Mouse (Mus musculus): ENCODE measurements around the gene Supt7l.
"Not testable (repeated sequence)": the region's sequence is repeated elsewhere in the genome, so short reads cannot be mapped to it uniquely, and the experiment has no call there.

Gene Supt7l

GRCm38 (mm10) chr5:31527707-31528106, at the start of gene Supt7l:
Gene Supt7l (minus strand): TSS chr5:31527807.
- ATAC-seq (ENCODE audit: low TSS enrichment) = not testable (repeated sequence)

GRCm38 (mm10) chr5:31576539-31576975, 49.0 kb upstream of the Supt7l start:
- ATAC-seq (ENCODE audit: low TSS enrichment) = peak; percentile 98

DNA sequence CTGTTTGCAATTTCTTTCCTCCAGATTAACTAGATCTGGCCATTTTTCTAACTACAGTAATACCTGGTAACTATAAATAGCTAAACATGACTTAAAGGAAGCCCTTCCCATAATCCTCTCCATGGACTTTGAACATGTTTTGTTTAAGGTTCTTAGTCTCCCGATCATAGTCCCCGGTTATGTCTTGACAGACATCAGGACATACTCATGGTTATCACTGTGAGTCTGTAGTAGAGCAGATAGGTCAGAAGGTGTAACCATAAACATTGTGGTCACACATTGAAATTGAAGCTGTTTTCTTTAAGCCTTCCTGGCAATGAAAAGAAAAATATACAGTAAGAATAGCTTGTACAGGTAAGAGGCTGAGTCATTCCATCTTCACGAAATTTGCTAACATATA, 46.1 kb upstream of the Supt7l start:
- no peak for ATAC-seq (ENCODE audit: low TSS enrichment)

DNA sequence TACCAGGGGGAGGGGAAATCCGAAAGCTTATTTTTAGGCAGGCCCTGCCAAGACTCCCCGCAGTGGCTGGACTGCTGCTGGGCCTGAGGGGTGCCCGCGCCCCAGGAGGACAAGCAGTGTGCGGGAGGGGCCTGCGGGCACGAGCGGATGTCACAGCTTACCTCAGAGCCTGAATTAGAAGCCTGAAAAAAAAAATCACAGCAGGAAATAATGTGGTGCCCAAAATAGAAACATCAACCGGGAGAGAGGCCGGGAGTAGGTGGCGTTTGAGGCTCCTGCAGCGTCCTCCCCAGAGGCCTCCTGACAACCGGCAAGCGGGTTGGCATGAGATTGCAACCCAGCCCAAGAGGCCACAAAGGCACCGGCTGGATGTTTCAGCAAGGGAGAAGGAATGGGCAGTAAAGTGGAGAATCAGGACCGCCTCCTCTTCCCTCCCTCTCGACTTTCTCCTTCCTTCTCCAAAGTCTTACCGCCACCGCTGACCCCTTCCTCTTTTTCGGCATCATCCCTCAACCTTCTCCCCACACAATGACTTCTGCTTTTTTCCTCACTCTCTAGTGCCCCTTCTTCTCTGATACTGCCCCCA, 43.5 kb upstream of the Supt7l start:
- ATAC-seq (ENCODE audit: low TSS enrichment) = peak; percentile 81

- ATAC-seq (ENCODE audit: low TSS enrichment) = no peak
These were observed 40.5 kb upstream of the Supt7l start for GRCm38 (mm10) chr5:31567951-31568657.

- ATAC-seq (ENCODE audit: low TSS enrichment) = no peak
These were observed 38.9 kb upstream of the Supt7l start for GRCm38 (mm10) chr5:31566457-31566856.

DNA sequence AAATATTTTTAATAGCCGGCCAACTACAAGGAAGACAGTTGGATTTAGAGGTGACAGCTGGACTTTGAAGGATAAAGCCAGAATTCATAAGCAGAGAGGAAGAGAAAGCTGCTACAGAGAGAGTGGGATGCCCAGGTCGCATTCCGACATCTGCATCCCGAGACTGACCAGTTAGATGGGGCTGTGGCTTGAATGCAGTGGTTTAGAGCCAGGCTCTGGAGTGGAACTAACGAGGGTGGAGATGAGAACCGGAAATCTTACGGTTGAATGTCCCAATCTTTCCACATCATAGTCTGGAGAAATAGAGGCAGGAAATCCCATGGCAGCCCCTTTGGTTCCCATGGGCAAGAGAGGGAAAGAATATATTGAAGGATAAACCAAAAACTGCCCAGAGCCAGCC, 38.4 kb upstream of the Supt7l start:
- no peak for ATAC-seq (ENCODE audit: low TSS enrichment)

DNA sequence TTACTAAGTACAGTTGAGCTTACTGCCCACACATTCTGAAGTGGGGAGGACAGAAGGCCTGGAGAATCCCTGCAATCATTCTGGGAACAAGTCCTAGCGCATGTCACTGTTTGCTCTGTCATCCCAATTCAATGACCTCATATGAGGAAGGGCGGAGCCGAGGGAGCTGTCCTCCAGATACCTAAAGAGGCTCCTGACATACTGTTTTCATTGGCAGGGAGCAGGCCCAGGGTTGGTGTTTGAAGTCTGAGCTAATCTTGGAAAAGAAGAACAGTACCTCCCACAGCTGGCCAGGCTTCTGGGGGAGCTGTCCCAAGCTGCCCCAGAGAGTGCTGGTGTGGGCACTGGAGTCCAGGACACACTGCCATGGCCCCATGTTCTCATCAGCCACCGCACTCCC, 37.4 kb upstream of the Supt7l start:
- peak; percentile 56 for ATAC-seq (ENCODE audit: low TSS enrichment)

- no peak for ATAC-seq (ENCODE audit: low TSS enrichment)
These were observed 36.3 kb upstream of the Supt7l start for GRCm38 (mm10) chr5:31563905-31564304.

DNA sequence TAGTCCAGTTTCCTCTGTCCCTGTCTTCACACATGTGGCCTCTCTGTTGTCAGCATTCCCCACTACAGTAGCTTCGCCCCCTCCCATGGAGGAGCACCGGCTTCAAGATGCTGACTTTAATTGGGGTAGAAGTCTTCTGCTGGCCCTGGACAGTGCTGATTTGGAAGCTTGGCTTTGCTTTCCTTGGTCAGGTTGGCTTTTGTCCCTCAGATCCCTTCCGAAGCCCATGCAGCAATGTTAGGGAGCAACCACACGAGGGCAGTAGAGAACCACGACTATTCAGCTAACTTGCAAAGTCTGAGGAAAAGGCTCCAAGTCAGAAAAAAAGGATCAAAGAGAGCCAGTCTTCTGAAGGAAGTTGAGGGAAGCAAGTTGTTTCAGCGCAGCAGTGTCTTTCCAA, 35.9 kb upstream of the Supt7l start:
- peak; percentile 53 for ATAC-seq (ENCODE audit: low TSS enrichment)

DNA sequence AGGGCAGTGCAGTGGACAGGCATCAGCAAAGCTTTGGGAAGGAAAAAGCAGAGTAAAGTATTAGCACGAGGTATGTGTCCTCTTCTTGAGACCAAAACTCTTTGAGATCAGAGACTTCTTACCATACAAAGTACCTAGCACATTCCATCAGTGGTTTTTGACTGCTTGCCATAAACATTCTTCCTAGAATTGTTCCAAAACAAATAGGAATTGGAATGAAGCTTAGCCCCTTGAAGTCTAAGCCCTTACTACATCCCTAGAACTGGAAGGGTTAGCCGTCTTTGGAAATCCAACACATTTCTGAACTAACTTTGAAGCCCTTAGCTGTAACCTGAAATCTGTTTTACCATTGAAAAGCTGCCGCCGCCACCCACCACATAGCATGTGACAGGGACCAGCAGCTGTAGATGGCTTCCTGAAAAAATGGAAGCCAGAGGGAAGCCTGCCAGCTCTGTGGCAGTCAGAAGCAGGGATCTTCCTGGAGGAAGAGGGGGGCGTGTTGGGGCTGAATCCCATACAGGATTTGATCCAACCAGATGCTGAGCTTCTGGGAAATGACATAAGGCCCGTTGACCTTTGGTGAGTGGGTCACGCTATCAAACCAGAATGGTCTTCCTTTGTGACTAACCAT, 34.5 kb upstream of the Supt7l start:
- ATAC-seq (ENCODE audit: low TSS enrichment) = peak; percentile 66

GRCm38 (mm10) chr5:31560352-31560751, 32.7 kb upstream of the Supt7l start:
- no peak for ATAC-seq (ENCODE audit: low TSS enrichment)

GRCm38 (mm10) chr5:31559401-31559800, 31.8 kb upstream of the Supt7l start:
- no peak for ATAC-seq (ENCODE audit: low TSS enrichment)

- ATAC-seq (ENCODE audit: low TSS enrichment) = no peak
These were observed 7.6 kb upstream of the Supt7l start for GRCm38 (mm10) chr5:31535228-31535627.

- no peak for ATAC-seq (ENCODE audit: low TSS enrichment)
These were observed 953 bp upstream of the Supt7l start for GRCm38 (mm10) chr5:31528560-31528959.

- no peak for ATAC-seq (ENCODE audit: low TSS enrichment)
These were observed 408 bp downstream of the Supt7l start for GRCm38 (mm10) chr5:31527117-31527680.

GRCm38 (mm10) chr5:31526354-31527116, 1.1 kb downstream of the Supt7l start, which contains the start of gene Slc4a1ap:
Gene Slc4a1ap (plus strand): TSS chr5:31526995.
- peak; percentile 97 for ATAC-seq (ENCODE audit: low TSS enrichment)

DNA sequence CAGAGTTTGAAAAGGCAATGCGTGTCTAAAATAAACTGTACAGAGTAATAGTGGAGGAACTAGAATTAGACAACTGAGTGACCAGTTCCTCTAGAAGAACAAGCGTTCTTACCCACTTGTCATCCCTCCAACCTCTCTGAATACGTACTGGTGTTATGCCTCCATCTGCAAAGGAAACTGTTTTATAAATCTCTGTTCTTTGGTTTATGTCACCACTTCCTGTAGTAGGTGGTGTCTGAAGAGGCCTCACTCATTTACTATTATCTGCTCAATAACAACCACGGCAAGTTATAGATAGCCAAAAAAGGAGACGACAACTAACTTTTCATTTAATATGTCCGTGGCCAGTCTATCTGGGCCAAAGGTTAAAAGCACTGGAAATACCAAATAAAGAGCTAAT, 7.1 kb downstream of the Supt7l start:
- no peak for ATAC-seq (ENCODE audit: low TSS enrichment)

DNA sequence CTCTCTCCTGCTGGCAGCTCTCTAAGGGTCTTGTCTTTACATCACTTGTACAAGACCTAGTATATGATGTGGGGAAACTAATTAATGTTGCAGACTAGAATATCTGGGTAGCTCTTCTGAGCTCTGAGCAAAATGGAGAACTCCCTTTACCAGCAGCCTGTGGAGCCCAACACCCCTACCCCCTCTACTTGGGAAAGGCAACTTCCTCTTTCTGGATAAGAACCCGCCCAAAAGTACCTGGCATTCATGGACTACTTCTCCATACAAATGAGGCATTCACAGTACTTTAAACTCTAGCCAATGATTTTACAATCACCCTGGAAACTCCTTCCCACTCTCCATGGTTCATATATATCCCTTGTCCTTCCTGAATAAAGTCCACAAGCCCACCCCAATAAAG, 15.1 kb downstream of the Supt7l start:
- ATAC-seq (ENCODE audit: low TSS enrichment) = no peak

DNA sequence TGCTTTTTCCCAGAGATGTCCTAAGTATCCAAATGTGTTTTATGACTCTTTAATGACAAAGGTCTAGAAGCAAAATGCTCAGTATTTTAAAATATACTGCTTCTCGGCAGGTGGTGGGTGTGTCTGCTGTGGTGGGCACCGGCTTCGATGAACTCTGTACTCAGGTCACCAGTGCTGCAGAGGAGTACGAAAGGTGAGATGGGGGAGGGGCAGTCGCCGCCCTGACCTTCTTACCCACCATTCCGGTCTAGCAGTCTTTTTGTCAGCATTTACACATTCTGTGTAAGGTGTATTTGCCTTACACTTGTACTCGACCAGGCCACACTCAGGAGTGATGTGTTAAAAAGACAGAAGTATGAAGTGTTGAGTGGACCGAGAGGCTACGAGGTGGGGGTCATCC, 22.8 kb downstream of the Supt7l start:
- no peak for ATAC-seq (ENCODE audit: low TSS enrichment)

- ATAC-seq (ENCODE audit: low TSS enrichment) = peak; percentile 100
These were observed 32.9 kb downstream of the Supt7l start, which contains the start of gene Gpn1 for GRCm38 (mm10) chr5:31494513-31495297. Gene Gpn1 (plus strand): TSS chr5:31494741.
